Mouse (Mus musculus): ENCODE data around the gene Rpl3l. TPM values are rescaled to one million over a fixed set of nuclear protein-coding genes. Genes with fewer than 3 reads are reported as not detected.

The Rpl3l gene
- polyA plus RNA-seq, 1 experiment from 2014 or later, result 0.09 TPM

DNA sequence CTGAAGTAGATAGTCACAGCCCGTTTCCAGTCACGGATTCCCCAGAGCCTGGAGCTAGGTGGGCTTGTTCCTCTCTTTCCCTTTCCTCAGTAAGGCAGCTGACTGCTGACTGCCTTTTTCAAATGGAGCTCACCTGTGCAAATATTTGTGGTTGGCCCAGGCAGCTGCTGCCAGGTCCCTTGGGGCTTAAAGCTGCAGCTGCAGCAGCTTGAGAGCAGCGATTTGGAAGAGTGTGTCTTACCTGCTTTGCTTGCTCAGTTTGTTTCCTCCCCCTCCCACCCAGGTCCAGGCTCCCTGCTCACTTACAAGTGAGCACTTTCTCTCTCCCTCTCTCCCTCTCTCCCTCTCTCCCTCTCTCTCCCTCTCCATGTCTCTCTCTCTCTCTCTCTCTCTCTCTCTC lies 41.5 kb downstream of the Rpl3l start:
- Histone ChIP-seq H3K4me2 (0 out of 2 replicates have a peak overlapping the region, but pooled peaks have one; percentile 6), H3K9me3 (replicated peaks) (no peaks in the 10 kb centered on the region), H3K36me3 (replicated peaks) (no peaks in the 10 kb centered on the region), H3K27ac (replicated peaks) (no peak overlapping the region), H3K4me1 (replicated peaks) (0 out of 2 replicates have a peak, but pooled peaks cover 6% of the 10 kb centered on the region), H3K4me3 (replicated peaks) (no peak overlapping the region), H3K27me3 (peaks cover 53% of the 10 kb centered on the region), H3K9ac (no peak overlapping the region)
- no peak for ATAC-seq (ENCODE audit: insufficient read depth)
- 37% methylated on average over 3 of the region's 3 CpGs for WGBS (ENCODE audit: insufficient replicate concordance)

DNA sequence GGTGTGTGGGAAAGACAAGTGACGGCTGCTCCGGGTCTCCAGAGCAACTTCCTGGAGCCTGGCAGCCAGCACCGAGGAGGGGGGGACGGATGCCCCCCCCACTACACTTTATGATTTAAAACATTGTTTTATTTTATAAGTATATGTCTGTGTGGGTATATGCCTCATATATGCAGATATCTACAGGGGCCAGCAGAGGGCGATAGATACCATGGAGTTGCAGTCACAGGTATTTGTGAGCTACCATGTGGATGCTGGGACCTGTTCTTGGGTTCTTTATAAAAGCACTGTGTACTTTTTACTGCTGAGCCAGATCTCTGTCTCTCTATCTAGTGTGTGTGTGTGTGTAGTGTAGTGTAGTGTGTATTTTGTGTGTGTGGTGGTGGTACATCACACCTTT lies 45.6 kb downstream of the Rpl3l start:
- 65% methylated on average over 5 of the region's 5 CpGs for WGBS (ENCODE audit: insufficient replicate concordance)
- Histone ChIP-seq H3K4me3 (replicated peaks) (no peak overlapping the region), H3K27me3 (peaks cover 20% of the 10 kb centered on the region; the same call in 1 of the 2 replicates), H3K36me3 (replicated peaks) (no peaks in the 10 kb centered on the region), H3K9ac (no peak overlapping the region), H3K4me1 (replicated peaks) (0 out of 2 replicates have a peak, but pooled peaks cover 6% of the 10 kb centered on the region), H3K4me2 (no peak overlapping the region), H3K9me3 (replicated peaks) (no peaks in the 10 kb centered on the region), H3K27ac (replicated peaks) (no peak overlapping the region)
- ATAC-seq (ENCODE audit: insufficient read depth), result no peak

DNA sequence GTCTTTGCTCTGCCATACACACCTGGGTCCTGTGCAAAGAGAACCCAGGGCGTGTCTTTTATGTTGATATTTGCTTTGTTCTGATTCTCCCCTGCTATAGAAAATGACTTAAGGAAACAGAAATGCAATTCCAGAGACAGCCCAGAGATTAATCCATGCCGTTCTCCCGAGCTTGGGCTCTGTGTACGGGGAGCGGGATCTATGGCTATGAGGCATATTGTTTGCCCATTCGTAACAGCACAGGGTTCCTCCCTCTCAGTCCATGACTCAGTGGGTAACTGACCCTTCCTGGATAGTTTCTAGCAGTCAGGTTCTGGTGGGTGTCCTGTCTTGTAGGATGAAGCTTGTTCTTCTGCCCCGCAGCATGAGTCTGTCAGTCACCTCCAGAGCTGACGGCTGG lies 47.6 kb downstream of the Rpl3l start:
- no peak for ATAC-seq (ENCODE audit: insufficient read depth)
- H3K9me3 ChIP-seq (replicated peaks), result no peaks in the 10 kb centered on the region
- WGBS (ENCODE audit: insufficient replicate concordance), result 72% methylated on average over 8 of the region's 8 CpGs

DNA sequence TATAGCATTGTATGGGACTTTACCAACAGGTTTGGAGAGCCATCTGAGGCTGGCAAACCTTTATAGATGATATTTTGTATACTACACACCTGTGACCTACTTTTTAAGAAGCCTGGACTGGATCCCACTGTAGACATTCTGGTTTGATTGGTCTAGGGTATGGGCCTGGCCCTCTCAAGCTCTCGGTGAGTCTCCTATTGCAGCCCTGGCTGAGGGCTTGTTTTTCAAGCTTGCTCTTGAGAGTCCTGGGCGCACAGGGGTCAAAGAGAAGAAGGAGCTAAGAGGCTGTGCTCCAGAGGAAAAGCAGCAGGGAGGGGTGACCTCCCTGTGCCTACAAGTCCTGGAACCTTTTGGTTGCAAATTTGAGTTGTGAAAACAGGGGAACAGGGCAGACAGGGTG lies 49.5 kb downstream of the Rpl3l start:
- ATAC-seq (ENCODE audit: insufficient read depth), result no peak
- H3K36me3 ChIP-seq (replicated peaks), result no peaks in the 10 kb centered on the region
- 70% methylated on average over 2 of the region's 2 CpGs for WGBS (ENCODE audit: insufficient replicate concordance)
- H3K4me2 ChIP-seq, result no peak overlapping the region
- H3K9me3 ChIP-seq (replicated peaks), result no peaks in the 10 kb centered on the region
- 0 out of 2 replicates have a peak, but pooled peaks cover 4% of the 10 kb centered on the region for H3K4me1 ChIP-seq (replicated peaks)
- peaks cover 5% of the 10 kb centered on the region; the same call in 1 of the 2 replicates for H3K27me3 ChIP-seq
- H3K4me3 ChIP-seq (replicated peaks), result no peak overlapping the region
- no peak overlapping the region for H3K27ac ChIP-seq (replicated peaks)
- H3K9ac ChIP-seq, result no peak overlapping the region

More for the DNA sequence above, 47.6 kb downstream of the Rpl3l start:
- H3K4me3 ChIP-seq (replicated peaks), result no peak overlapping the region
- no peaks in the 10 kb centered on the region for H3K36me3 ChIP-seq (replicated peaks)
- no peak overlapping the region for H3K4me2 ChIP-seq
- H3K4me1 ChIP-seq (replicated peaks), result 0 out of 2 replicates have a peak, but pooled peaks cover 4% of the 10 kb centered on the region
- H3K9ac ChIP-seq, result no peak overlapping the region
- H3K27me3 ChIP-seq, result peaks cover 5% of the 10 kb centered on the region; the same call in 1 of the 2 replicates
- H3K27ac ChIP-seq (replicated peaks), result no peak overlapping the region

DNA sequence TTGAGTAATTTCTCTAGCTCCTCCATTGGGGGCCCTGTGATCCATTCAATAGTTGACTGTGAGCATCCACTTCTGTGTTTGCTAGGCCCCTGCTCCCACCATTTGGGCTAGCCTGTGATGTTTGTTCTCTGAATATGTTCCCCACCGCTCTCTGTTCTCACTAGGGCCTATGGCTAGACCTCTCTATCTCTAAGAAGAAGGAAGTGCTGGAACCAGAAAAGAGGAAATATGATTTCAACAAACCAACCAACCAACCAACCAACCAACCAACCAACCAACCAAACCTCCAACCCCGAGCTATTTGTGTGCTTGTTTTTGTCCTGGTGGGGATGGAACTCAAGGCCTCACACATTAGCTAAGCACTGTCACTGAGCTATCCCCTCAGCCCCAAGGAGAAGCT lies 53.2 kb downstream of the Rpl3l start:
- Histone ChIP-seq H3K9ac (no peak overlapping the region), H3K4me1 (replicated peaks) (0 out of 2 replicates have a peak, but pooled peaks cover 4% of the 10 kb centered on the region), H3K27me3 (peaks cover 11% of the 10 kb centered on the region), H3K4me3 (replicated peaks) (no peak overlapping the region), H3K9me3 (replicated peaks) (no peaks in the 10 kb centered on the region), H3K36me3 (replicated peaks) (no peaks in the 10 kb centered on the region), H3K27ac (replicated peaks) (no peak overlapping the region), H3K4me2 (no peak overlapping the region)
- no peak for ATAC-seq (ENCODE audit: insufficient read depth)
- WGBS (ENCODE audit: insufficient replicate concordance), result 39% methylated on average over 2 of the region's 2 CpGs

Other genes starting within 250 kb of the Rpl3l start
- 12.0 and 13.6 TPM in 2 replicates for gene Mlst8, start 248.7 kb upstream of the Rpl3l start, polyA plus RNA-seq (2015; fragmentation: Nextera tagmentation; extraction: Ambion mirVana)
- 0.05 and 0.09 TPM in 2 replicates for gene Caskin1, start 239.2 kb upstream of the Rpl3l start, polyA plus RNA-seq (2015; fragmentation: Nextera tagmentation; extraction: Ambion mirVana)
- gene Traf7, start 199.9 kb upstream of the Rpl3l start, polyA plus RNA-seq (2015; fragmentation: Nextera tagmentation; extraction: Ambion mirVana), result 32.9 and 35.2 TPM in 2 replicates
- 0.64 and 0.74 TPM in 2 replicates for gene Rab26, start 193.6 kb upstream of the Rpl3l start, polyA plus RNA-seq (2015; fragmentation: Nextera tagmentation; extraction: Ambion mirVana)
- 2.6 and 3.0 TPM in 2 replicates for gene Pkd1, start 178.0 kb upstream of the Rpl3l start, polyA plus RNA-seq (2015; fragmentation: Nextera tagmentation; extraction: Ambion mirVana)
- gene Tsc2, start 95.2 kb upstream of the Rpl3l start, polyA plus RNA-seq (2015; fragmentation: Nextera tagmentation; extraction: Ambion mirVana), result 18.8 and 21.4 TPM in 2 replicates
- gene Nthl1, start 95.1 kb upstream of the Rpl3l start, polyA plus RNA-seq (2015; fragmentation: Nextera tagmentation; extraction: Ambion mirVana), result 5.8 and 6.4 TPM in 2 replicates
- 10.8 and 13.8 TPM in 2 replicates for gene Slc9a3r2, start 77.5 kb upstream of the Rpl3l start, polyA plus RNA-seq (2015; fragmentation: Nextera tagmentation; extraction: Ambion mirVana)
- 0.30 TPM in 1 of 2 replicates, not detected in the other for gene Npw, start 69.4 kb upstream of the Rpl3l start, polyA plus RNA-seq (2015; fragmentation: Nextera tagmentation; extraction: Ambion mirVana)
- 9.9 and 12.5 TPM in 2 replicates for gene Zfp598, start 58.1 kb upstream of the Rpl3l start, polyA plus RNA-seq (2015; fragmentation: Nextera tagmentation; extraction: Ambion mirVana)
- 0.07 and 0.16 TPM in 2 replicates for gene Syngr3, start 37.9 kb upstream of the Rpl3l start, polyA plus RNA-seq (2015; fragmentation: Nextera tagmentation; extraction: Ambion mirVana)
- 22.8 and 25.2 TPM in 2 replicates for gene Gfer, start 31.7 kb upstream of the Rpl3l start, polyA plus RNA-seq (2015; fragmentation: Nextera tagmentation; extraction: Ambion mirVana)
- 0.14 and 0.16 TPM in 2 replicates for gene Noxo1, start 31.6 kb upstream of the Rpl3l start, polyA plus RNA-seq (2015; fragmentation: Nextera tagmentation; extraction: Ambion mirVana)
- 35.0 and 40.6 TPM in 2 replicates for gene Tbl3, start 20.2 kb upstream of the Rpl3l start, polyA plus RNA-seq (2015; fragmentation: Nextera tagmentation; extraction: Ambion mirVana)
- not detected in 2 replicates for gene Rnf151, start 9.8 kb upstream of the Rpl3l start, polyA plus RNA-seq (2015; fragmentation: Nextera tagmentation; extraction: Ambion mirVana)
- gene Rps2, start 9.7 kb upstream of the Rpl3l start, polyA plus RNA-seq (2015; fragmentation: Nextera tagmentation; extraction: Ambion mirVana), result 1,043 and 1,068 TPM in 2 replicates
- 160 and 162 TPM in 2 replicates for gene Ndufb10, start 3.3 kb upstream of the Rpl3l start, polyA plus RNA-seq (2015; fragmentation: Nextera tagmentation; extraction: Ambion mirVana)
- gene Msrb1, start 8.8 kb downstream of the Rpl3l start, polyA plus RNA-seq (2015; fragmentation: Nextera tagmentation; extraction: Ambion mirVana), result 31.1 and 32.9 TPM in 2 replicates
- 0.07 TPM in 1 of 2 replicates, not detected in the other for gene Hs3st6, start 25.2 kb downstream of the Rpl3l start, polyA plus RNA-seq (2015; fragmentation: Nextera tagmentation; extraction: Ambion mirVana)
- 0.35 and 0.54 TPM in 2 replicates for gene Meiob, start 76.5 kb downstream of the Rpl3l start, polyA plus RNA-seq (2015; fragmentation: Nextera tagmentation; extraction: Ambion mirVana)
- gene Hagh, start 112.3 kb downstream of the Rpl3l start, polyA plus RNA-seq (2015; fragmentation: Nextera tagmentation; extraction: Ambion mirVana), result 117 and 135 TPM in 2 replicates
- 41.1 and 44.2 TPM in 2 replicates for gene Fahd1, start 122.5 kb downstream of the Rpl3l start, polyA plus RNA-seq (2015; fragmentation: Nextera tagmentation; extraction: Ambion mirVana)
- 9.6 and 11.5 TPM in 2 replicates for gene Igfals, start 138.2 kb downstream of the Rpl3l start, polyA plus RNA-seq (2015; fragmentation: Nextera tagmentation; extraction: Ambion mirVana)
- 68.1 and 73.5 TPM in 2 replicates for gene Nubp2, start 158.5 kb downstream of the Rpl3l start, polyA plus RNA-seq (2015; fragmentation: Nextera tagmentation; extraction: Ambion mirVana)
- 45.2 and 48.4 TPM in 2 replicates for gene Spsb3, start 158.8 kb downstream of the Rpl3l start, polyA plus RNA-seq (2015; fragmentation: Nextera tagmentation; extraction: Ambion mirVana)
- 11.5 and 13.0 TPM in 2 replicates for gene Eme2, start 167.3 kb downstream of the Rpl3l start, polyA plus RNA-seq (2015; fragmentation: Nextera tagmentation; extraction: Ambion mirVana)
- 52.3 and 52.8 TPM in 2 replicates for gene Mrps34, start 167.3 kb downstream of the Rpl3l start, polyA plus RNA-seq (2015; fragmentation: Nextera tagmentation; extraction: Ambion mirVana)
- gene Nme3, start 168.7 kb downstream of the Rpl3l start, polyA plus RNA-seq (2015; fragmentation: Nextera tagmentation; extraction: Ambion mirVana), result 53.4 and 60.1 TPM in 2 replicates
- 8.3 and 10.0 TPM in 2 replicates for gene Mapk8ip3, start 209.2 kb downstream of the Rpl3l start, polyA plus RNA-seq (2015; fragmentation: Nextera tagmentation; extraction: Ambion mirVana)
- 60.0 and 62.4 TPM in 2 replicates for gene Jpt2, start 232.9 kb downstream of the Rpl3l start, polyA plus RNA-seq (2015; fragmentation: Nextera tagmentation; extraction: Ambion mirVana)